In genomic region chr12:79967491-79968255, GRCm38 (mm10) we compare ENCODE assay signal across 10 mouse cellular contexts.
A peak's percentile ranks its signal among the peaks of the same experiment; 100 is the strongest.
DNase-seq lines count a peak whose midpoint lies in the region; ATAC-seq and TF ChIP-seq lines count a peak whose summit lies in the region.
"Had no signal": no experiment of that assay in that cellular context is flagged by ENCODE, and none has a peak within 500 bp of the region (broad histone marks: within the 10 kb centered on the region; RNA-seq: fewer than 3 reads in every experiment).

No protein-coding gene starts in this region.

- intact Hi-C loops in gastrocnemius, adult 2 months (cut with DNase I): loop anchor here (5.0 kb wide), 4 partner anchors 60 to 355 kb away; partner anchors contain the start of gene Zfp36l1

- H3K27ac ChIP-seq in gastrocnemius, adult 2 months: peak overlapping the region; percentile 77
- H3K27ac ChIP-seq in liver, embryonic 11.5 days (ENCODE audit: low read depth, low read length): no peak overlapping the region
- H3K27ac ChIP-seq in limb, embryonic 13.5 days: peak overlapping the region; percentile 80

- no peaks in the 10 kb centered on the region for H3K9me3 ChIP-seq in liver, embryonic 11.5 days (ENCODE audit: control insufficient read depth, low read length)
- no peaks in the 10 kb centered on the region; the same call in 1 of the 2 replicates for H3K9me3 ChIP-seq in limb, embryonic 13.5 days

- peak; percentile 85 for DNase-seq in gastrocnemius, adult 2 months
- DNase-seq in gastrocnemius, postnatal 4 days (ENCODE audit: low spot score in 2 of 2): no peak
- peak; percentile 2 for DNase-seq in liver
- DNase-seq in liver, embryonic 11.5 days (ENCODE audit: low spot score): no peak
- peak; percentile 28 to 35 for DNase-seq in cerebellum, postnatal 36 days
- no peak for DNase-seq in right cerebral cortex, postnatal 36 days (ENCODE audit: low spot score in 2 of 2)
- DNase-seq: lung, adult 2 months had no signal

- H3K4me2 ChIP-seq in liver, embryonic 11.5 days: no peak overlapping the region
- H3K4me2 ChIP-seq in limb, embryonic 13.5 days (replicated peaks): no peak overlapping the region

- WGBS in liver, embryonic 11.5 days: 69% methylated on average over 11 of the region's 11 CpGs
- WGBS in limb, embryonic 13.5 days: 69% methylated on average over 11 of the region's 11 CpGs

- no peaks in the 10 kb centered on the region for H3K27me3 ChIP-seq in liver, embryonic 11.5 days (replicated peaks; ENCODE audit: control insufficient read depth, insufficient read depth, low read length)
- H3K27me3 ChIP-seq in limb, embryonic 13.5 days: no peaks in the 10 kb centered on the region

- H3K4me3 ChIP-seq in gastrocnemius, adult 2 months: no peak overlapping the region
- H3K4me3 ChIP-seq in liver, embryonic 11.5 days (ENCODE audit: low read depth, low read length): no peak overlapping the region
- no peak overlapping the region for H3K4me3 ChIP-seq in limb, embryonic 13.5 days

- H3K36me3 ChIP-seq in liver, embryonic 11.5 days (ENCODE audit: control insufficient read depth, insufficient read depth, low read length): no peaks in the 10 kb centered on the region
- no peaks in the 10 kb centered on the region for H3K36me3 ChIP-seq in limb, embryonic 13.5 days

- no peak for ATAC-seq in liver, embryonic 11.5 days (replicated peaks; ENCODE audit: low FRiP score)
- ATAC-seq in limb, embryonic 13.5 days (ENCODE audit: low FRiP score, low read depth): no peak
- no peak for ATAC-seq in activated CD4-positive, CD25-positive, alpha-beta regulatory T cell, adult 4 months
- ATAC-seq: CD4-positive, CD25-positive, alpha-beta regulatory T cell, adult 4 months had no signal

- peaks cover 42% of the 10 kb centered on the region for H3K4me1 ChIP-seq in liver, embryonic 11.5 days (replicated peaks; ENCODE audit: control insufficient read depth, insufficient read depth, low read length)
- peaks cover 74% of the 10 kb centered on the region for H3K4me1 ChIP-seq in limb, embryonic 13.5 days

- TF ChIP-seq CTCF in gastrocnemius, adult 2 months (IDR thresholded peaks at IDR 0.05): peak; percentile 23

- H3K9ac ChIP-seq in liver, embryonic 11.5 days (ENCODE audit: low read depth, low read length): no peak overlapping the region
- H3K9ac ChIP-seq in limb, embryonic 13.5 days: no peak overlapping the region

Comparison
In these comparisons a context has a peak if more than half of its experiments do, and no peak if none do; other contexts are left out.
1. DNase-seq: peak in gastrocnemius, adult 2 months (single experiment), liver (single experiment) and cerebellum, postnatal 36 days (2 of 2); none in gastrocnemius, postnatal 4 days (0 of 2), liver, embryonic 11.5 days (single experiment) and right cerebral cortex, postnatal 36 days (0 of 2).